Mouse (Mus musculus) retina, adult 2 months (tissue): ENCODE data around the gene Prickle3.

Experiments used
- DNase-seq: peaks from one replicate; pipeline ENCODE4 v3.0.0-alpha.2; 2012; ENCODE audit warnings: low read depth, low spot score

Prickle3 gene

DNA sequence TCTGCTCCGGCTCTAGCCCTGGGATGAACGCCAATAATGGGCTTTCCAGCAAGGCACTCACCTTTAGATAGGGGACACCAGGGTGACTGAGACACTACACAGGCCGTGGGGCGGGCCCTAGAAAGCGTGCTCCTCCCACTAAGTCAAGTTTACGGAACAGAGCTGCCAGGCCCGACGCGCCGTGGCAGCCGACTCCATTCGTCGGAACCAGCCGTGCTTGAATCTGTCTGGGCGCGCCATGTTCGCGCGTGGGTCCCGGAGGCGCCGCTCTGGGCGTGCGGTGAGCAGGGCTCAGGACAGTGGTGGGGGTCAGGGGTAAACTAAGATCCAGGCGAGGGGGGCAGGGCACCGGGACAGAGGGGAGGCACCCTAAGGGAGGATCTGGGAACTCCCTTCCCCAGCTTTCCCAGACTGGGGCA is at the start of gene Prickle3:
Gene Prickle3, plus strand, starts transcription at position 40 of the 419 bp plus-strand sequence.
- DNase-seq = no peak

GRCm38 (mm10) chrX:7610035-7610434 is 47.0 kb upstream of the Prickle3 start:
- no peak for DNase-seq

DNA sequence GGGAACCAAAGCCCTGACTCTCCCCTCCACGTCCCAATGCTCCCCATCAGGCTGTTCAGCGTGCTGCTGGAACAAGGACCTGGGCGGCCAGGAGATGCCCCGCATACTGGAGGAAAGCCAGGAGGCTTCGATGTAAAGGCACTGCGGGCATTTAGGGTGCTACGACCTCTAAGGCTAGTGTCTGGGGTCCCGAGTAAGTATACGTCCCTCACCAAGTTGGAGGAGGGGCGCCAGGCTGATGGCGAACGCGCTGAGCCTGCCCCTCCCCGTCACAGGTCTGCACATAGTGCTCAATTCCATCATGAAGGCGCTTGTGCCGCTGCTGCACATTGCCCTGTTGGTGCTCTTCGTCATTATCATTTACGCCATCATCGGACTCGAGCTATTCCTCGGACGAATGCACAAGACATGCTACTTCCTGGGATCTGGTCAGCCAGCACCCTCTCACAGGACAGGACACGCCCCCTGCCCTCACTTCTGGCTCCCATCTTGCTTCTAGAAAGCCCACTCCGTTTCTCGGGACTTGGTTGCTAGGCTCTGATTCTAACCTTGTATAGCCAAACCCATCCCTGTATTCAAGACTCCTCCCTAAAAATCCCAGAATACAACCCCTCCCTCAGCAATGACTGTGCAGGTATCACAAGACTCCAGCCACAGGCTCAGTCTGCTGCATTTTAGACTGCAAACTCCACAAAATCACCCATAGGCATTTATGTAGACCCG is 46.4 kb upstream of the Prickle3 start:
- no peak for DNase-seq

DNA sequence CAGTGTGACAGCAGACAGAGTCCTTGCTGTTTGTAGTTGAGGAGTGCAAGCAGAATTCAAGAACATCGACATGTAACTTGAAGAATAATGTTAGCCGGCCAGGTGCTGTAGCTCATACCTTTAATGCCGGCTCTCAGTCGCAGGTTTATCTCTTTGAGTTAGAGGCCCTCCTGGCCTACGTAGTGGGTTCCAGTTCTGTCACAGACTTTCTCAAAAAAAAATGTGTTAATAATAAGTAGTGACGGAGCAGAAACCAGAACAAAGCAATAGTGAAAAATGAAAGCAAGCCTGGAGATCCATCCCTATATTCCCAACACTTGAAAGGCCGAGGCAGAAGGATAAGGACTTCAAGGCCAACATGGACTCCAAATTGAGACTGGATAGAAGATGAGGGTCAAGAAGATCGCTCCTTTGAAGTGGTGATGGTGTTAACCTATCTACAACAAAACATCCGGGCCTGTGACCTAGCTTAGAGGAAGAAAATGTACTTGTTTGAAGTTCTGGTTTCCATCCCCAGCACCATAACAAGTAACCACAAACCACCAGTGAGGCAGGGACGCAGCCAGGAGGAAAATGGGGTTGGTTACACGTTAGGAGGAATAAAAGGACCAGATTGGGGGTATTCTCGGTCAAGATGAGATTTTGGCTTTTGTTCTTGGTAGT is 39.0 kb upstream of the Prickle3 start:
- no peak for DNase-seq

DNA sequence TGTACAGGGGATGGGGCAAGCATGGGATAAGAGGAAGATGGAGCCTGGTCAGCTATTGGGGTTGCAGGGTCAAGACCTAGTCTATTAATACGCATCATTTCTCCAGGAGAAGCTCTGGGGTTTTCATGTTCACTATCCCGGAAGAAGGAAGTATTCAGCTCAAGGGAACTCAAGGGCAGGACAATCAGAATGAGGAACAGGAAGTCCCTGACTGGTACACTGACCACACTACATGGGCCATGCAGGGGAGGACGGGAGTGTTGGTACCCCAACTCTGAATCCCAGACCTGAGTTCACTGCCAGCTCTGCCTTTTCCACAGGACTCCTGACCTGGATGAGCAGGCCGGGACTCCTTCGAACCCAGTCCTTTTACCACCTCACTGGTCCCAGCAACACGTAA is 24.5 kb upstream of the Prickle3 start:
- no peak for DNase-seq

DNA sequence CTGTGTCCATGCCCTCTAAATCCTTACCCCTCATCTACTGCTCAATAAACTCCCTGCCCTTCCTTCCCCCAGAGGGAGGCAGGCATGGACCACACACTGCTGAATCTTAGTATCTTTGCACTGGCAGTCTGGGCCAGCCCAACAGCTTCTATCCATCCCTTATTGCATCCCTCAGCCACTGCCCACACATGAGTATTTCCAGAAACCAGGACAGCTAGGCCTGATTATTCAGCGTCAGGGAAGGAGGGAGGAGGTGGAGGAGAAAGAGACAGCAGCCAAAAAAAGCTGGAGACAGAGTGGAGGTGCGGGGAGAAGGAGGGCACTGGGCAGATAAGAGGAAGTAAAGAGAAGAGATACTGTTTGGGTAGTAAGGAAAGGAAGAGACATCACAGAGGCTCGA is 22.0 kb upstream of the Prickle3 start:
- no peak for DNase-seq

DNA sequence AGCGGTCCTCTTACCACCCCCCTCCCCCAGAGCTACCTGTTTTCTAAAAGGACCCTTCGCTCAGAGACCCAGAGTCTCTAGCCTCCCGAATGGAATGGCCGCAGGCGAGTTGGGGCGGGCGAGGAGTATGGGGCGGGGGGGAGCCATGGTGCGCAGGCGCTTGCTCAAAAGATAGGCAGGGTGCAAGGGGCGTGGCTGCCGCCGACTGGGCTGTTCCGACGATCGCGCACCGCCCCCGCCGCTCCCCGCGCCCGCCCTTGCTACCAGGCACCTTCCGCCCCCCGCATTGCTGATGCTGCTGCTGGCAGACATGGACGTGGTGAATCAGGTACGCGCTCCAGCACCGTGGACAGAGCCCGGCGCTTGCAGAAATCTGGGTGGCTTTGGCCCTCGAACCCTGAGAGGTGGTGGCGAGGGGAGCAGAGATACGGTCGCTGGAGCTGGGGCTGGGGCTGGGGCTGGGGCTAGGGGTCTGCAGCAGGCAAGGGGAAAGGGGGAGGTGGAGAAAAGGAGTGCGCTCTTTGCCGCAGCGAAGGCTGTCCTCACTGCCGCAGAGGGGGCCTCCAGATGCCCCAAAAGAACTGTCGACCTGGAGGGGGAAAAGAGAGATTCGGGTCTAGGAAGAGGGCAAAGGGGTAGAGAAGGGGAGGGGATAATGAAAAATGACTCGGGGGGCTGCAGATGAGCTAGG is 18.5 kb upstream of the Prickle3 start, which contains the start of gene Syp:
Gene Syp, plus strand, starts transcription at position 71 of the 691 bp plus-strand sequence.
- peak; percentile 70 for DNase-seq

GRCm38 (mm10) chrX:7639536-7640325 is 17.3 kb upstream of the Prickle3 start:
- no peak for DNase-seq

- DNase-seq = peak; percentile 70
Measured at GRCm38 (mm10) chrX:7640785-7641184, 16.3 kb upstream of the Prickle3 start.

DNA sequence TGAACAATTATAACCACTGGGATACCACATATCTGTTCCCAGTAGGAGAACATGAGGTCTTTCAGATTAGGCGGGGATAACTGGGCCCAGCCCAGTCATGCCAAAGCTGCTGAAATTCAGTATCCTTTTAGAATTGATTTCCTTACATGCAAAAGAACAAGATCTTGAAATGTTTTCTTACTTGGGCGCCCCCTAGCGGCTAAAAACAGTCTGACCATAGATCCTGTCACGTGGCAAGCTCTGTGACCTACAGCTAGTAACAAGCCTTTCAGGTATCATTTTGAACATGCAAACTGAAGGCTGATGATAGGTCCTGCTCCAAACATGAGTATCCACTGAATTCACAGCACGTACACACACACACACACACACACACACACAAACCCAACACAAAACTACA is 11.7 kb upstream of the Prickle3 start:
- peak; percentile 62 for DNase-seq

DNA sequence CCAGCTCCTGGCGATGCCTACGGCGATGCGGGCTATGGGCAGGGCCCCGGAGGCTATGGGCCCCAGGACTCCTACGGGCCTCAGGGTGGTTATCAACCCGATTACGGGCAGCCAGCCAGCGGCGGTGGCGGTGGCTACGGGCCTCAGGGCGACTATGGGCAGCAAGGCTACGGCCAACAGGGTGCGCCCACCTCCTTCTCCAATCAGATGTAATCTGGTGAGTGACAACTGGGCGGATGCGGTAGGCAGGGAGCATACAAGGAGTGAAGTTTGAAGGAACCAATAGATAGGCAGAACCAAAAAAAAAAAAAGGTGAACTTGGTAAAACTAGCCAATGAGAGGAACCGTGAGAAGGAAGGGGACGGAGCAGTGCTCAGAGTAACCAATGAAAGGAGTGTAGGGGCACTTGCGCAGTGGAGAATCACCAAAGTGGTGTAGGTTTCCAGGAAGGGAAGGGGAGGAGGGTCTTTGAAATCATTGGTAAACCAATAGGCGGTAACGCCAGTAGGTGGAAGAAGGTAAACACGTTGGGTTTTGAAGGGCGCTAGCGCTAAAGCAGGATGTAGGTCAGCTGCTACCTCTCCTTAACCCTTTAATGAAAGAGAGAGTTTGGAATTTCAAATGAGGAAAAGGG is 8.3 kb upstream of the Prickle3 start:
- DNase-seq = peak; percentile 30

DNA sequence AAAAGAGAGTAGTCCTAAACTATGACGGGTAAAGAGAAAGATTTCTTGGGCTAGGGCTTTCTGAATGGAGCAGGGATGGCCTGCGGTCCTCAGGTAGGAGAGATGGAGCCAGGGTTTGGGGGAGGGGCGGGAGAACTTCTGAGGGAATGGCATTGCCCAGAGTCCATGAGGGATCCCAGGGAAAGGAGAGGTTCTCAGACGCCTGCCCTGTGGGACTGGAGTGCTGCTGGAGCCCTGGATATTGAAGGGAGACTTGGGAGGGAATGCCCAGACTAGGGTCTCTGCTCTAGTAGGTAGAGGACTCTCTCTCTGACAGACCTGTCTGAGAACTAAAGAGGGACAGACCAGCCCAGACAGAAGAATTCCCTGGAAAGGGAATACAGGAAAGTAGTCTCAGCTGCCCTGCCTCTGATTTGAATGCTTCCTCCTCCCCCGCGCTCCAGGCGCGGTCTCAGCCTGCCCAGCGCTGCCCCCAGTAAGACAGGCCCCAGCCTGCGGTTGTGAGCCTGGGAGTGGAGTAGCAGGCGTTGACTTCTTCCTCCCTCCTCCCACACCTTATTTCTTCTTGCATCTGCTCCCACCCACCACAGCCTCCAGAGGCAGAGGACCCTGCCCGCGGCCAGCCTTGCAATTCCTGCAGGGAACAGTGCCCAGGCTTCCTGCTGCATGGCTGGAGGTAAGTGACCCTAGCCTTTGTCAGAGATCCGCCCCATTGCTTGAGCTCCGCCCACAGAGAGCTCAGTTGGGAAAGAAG is 1.1 kb downstream of the Prickle3 start:
- no peak for DNase-seq

DNA sequence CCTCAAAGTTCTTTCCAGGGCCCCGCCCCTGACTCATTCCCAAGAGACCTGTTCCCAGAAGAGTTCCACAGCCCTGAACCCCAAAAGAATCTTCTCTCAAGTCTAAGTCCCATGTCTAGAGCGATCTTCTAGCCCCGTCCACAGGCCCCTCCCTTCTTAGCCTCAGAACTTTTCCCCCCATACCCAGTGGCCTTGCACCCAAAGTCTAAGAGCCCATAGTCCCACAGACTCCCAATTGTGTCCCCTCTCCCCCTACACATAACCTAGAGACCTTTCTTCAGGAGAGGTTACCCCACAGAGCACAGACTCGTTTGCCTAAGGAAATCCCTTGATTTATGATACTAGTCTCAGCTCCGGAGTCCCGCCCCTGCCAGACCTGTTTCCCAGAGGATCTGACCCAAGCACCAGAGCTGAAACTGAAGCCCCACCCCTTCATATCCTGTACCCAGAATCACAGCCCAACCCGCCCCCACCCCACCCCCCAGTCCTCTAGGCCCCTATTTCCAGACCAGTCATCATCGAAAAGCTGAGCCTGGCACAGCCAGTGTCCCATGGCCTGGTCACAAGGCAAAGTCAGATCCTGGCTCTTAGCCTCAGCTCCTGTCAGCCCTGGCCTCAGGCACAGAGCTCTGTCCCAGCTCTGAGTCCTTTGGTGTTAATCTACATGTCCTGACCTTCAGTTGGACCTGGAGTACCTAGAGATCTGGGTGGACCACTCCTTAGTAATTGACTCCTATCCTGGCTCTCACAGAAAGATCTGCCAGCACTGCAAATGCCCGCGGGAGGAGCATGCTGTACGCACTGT is 1.9 kb downstream of the Prickle3 start:
- DNase-seq = no peak

DNA sequence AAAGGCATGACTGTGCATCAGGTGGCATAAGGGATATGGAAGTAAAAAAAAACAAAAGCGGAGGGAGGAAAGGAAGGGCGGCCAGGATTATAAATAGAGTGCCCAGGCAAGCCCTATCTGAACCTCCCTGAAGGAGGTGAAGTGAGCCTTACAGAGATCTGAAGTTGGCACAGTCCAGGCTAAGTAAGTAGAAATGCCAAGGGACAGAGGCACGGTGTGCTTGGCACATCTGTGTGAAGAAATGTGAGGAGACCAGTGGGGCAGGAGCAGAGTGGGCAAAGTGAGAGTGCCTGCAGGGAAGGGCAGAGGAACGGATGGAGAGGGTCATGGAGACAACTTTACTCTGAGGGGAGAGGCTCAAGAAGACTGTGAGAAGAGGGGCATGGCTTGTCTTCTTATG is 4.0 kb downstream of the Prickle3 start:
- DNase-seq = no peak

- no peak for DNase-seq
Measured at GRCm38 (mm10) chrX:7662936-7663335, 5.9 kb downstream of the Prickle3 start.

DNA sequence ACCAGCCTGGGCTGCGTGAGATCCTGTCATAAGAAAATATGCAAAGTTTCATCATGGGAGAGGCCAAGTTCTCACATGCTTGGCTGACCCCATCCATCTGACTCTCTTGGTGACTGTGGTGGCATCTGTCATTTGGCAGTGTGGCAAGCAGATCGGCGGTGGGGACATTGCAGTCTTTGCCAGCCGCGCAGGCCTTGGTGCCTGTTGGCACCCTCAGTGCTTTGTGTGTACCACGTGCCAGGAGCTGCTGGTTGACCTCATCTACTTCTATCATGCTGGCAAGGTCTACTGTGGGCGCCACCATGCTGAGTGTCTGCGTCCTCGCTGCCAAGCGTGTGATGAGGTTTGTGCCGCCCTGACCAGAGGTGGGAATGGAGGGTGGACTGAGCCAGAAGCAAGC is 7.7 kb downstream of the Prickle3 start:
- no peak for DNase-seq

DNA sequence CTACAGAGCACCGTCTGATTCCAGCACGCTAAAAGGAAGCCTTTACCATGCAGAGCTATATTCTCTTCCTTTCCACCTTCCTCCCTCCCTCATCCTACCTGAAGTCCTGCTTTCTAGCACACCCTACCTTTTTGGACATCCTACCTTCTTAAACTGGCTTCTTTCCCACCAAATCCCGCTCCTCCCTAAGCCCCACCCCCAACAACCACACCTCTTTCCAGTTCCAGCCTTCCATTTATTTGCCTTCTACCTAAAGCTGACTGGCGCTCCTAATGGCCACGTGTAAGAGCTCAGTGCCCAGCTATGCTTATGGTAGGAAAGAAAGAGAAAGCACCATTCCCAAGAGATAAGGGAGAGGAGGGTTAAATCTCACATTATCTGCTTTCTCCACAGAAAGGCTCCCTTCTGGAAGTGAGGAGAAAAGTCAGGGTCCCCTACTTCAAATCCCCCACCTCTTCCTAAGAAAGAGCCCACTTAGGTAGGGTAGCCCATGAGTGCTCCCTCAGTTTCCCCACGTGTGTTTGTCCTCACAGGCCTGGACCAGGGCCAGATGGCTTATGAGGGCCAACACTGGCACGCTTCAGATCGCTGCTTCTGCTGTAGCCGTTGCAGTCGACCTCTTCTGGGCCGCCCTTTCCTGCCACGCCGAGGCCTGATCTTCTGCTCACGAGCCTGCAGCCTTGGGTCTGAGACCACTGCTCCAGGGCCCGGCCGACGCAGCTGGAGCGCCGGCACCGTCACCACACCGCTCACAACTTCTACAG is 8.9 kb downstream of the Prickle3 start:
- DNase-seq = no peak

- no peak for DNase-seq
Measured at GRCm38 (mm10) chrX:7670390-7670881, 13.4 kb downstream of the Prickle3 start.
